Mouse (Mus musculus) T-helper 1 cell (primary cell): ENCODE results near the gene Nav2.

Source experiments
- in situ Hi-C: fragments of 300-600 bp; cut with MboI, MseI; formaldehyde crosslinking; loops from one replicate; pipeline ENCODE4 v1.15.1; 2025; ENCODE audit warnings: high pct_unique_total_duplicates

Nav2 gene

GRCm38 (mm10) chr7:49091921-49092320 lies 183.4 kb downstream of the Nav2 start:
- in situ Hi-C loops, result no loop called here

- in situ Hi-C loops, result no loop called here
Measured at GRCm38 (mm10) chr7:49093596-49093995, 185.1 kb downstream of the Nav2 start.

GRCm38 (mm10) chr7:49094531-49094930 lies 186.0 kb downstream of the Nav2 start:
- in situ Hi-C loops, result no loop called here

- in situ Hi-C loops, result no loop called here
Measured at GRCm38 (mm10) chr7:49101291-49101690, 192.8 kb downstream of the Nav2 start.

GRCm38 (mm10) chr7:49102223-49102622 lies 193.7 kb downstream of the Nav2 start:
- in situ Hi-C loops, result no loop called here

- in situ Hi-C loops, result no loop called here
Measured at GRCm38 (mm10) chr7:49104376-49104775, 195.9 kb downstream of the Nav2 start.

- in situ Hi-C loops, result no loop called here
Measured at GRCm38 (mm10) chr7:49104793-49105192, 196.3 kb downstream of the Nav2 start.

- in situ Hi-C loops, result no loop called here
Measured at GRCm38 (mm10) chr7:49105501-49105900, 197.0 kb downstream of the Nav2 start.

GRCm38 (mm10) chr7:49108076-49108475 lies 199.6 kb downstream of the Nav2 start:
- in situ Hi-C loops, result no loop called here

GRCm38 (mm10) chr7:49119016-49119415 lies 210.5 kb downstream of the Nav2 start:
- in situ Hi-C loops, result loop anchor here (5.0 to 10.0 kb wide), 2 partner anchors 224 to 367 kb away; no protein-coding TSS in a partner anchor

GRCm38 (mm10) chr7:49119794-49120487 lies 211.4 kb downstream of the Nav2 start:
- in situ Hi-C loops, result loop anchor here (5.0 to 10.0 kb wide), 2 partner anchors 225 to 368 kb away; no protein-coding TSS in a partner anchor

- in situ Hi-C loops, result no loop called here
Measured at GRCm38 (mm10) chr7:49120488-49120864, 212.0 kb downstream of the Nav2 start.

- in situ Hi-C loops, result no loop called here
Measured at GRCm38 (mm10) chr7:49120935-49121691, 212.6 kb downstream of the Nav2 start.

- in situ Hi-C loops, result no loop called here
Measured at GRCm38 (mm10) chr7:49122498-49122897, 214.0 kb downstream of the Nav2 start.

GRCm38 (mm10) chr7:49125545-49125944 lies 217.0 kb downstream of the Nav2 start:
- in situ Hi-C loops, result no loop called here

- in situ Hi-C loops, result no loop called here
Measured at GRCm38 (mm10) chr7:49128224-49128623, 219.7 kb downstream of the Nav2 start.

- in situ Hi-C loops, result loop anchor here (5.0 kb wide), 1 partner anchor 294 kb away; no protein-coding TSS in a partner anchor
Measured at GRCm38 (mm10) chr7:49132851-49133351, 224.4 kb downstream of the Nav2 start.

- in situ Hi-C loops, result loop anchor here (5.0 kb wide), 1 partner anchor 293 kb away; no protein-coding TSS in a partner anchor
Measured at GRCm38 (mm10) chr7:49134396-49134795, 225.9 kb downstream of the Nav2 start.

- in situ Hi-C loops, result loop anchor here (5.0 kb wide), 1 partner anchor 128 kb away; no protein-coding TSS in a partner anchor
Measured at GRCm38 (mm10) chr7:49139762-49140161, 231.2 kb downstream of the Nav2 start.

- in situ Hi-C loops, result no loop called here
Measured at GRCm38 (mm10) chr7:49143966-49144365, 235.4 kb downstream of the Nav2 start.

- in situ Hi-C loops, result no loop called here
Measured at GRCm38 (mm10) chr7:49145749-49146670, 237.5 kb downstream of the Nav2 start.
